Mouse (Mus musculus) embryonic facial prominence, embryonic 13.5 days (tissue): ENCODE results near the gene Stk38. TPM values are rescaled to one million over a fixed set of nuclear protein-coding genes. Genes with fewer than 3 reads are reported as not detected.
"Not testable (repeated sequence)": the region's sequence is repeated elsewhere in the genome, so short reads cannot be mapped to it uniquely, and the experiment has no call there.

Source experiments
- ATAC-seq: fragments of 200-750 bp; cut with Nextera tagmentation; 2 replicates; pipeline ENCODE4 v1.8.0; 2017; ENCODE audit warnings: low read depth; ENCODE audit not compliant: insufficient number of reproducible peaks, insufficient read depth, low FRiP score, low TSS enrichment
- H3K27ac ChIP-seq: fragments of 300-500 bp; sonication (generic); 2 replicates; pipeline ENCODE4 v1.5.1; 2015; ENCODE audit warnings: moderate library complexity, mild to moderate bottlenecking, inconsistent platforms
- H3K27me3 ChIP-seq: fragments of 300-500 bp; sonication (generic); 2 replicates; pipeline ENCODE4 v1.6.1; 2015; ENCODE audit warnings: mild to moderate bottlenecking, inconsistent platforms
- H3K36me3 ChIP-seq: fragments of 300-500 bp; sonication (generic); 2 replicates; pipeline ENCODE4 v1.6.1; 2015; ENCODE audit warnings: mild to moderate bottlenecking, inconsistent platforms
- H3K4me1 ChIP-seq: fragments of 300-500 bp; sonication (generic); 2 replicates; pipeline ENCODE4 v1.6.1; 2015; ENCODE audit warnings: inconsistent platforms
- H3K4me2 ChIP-seq: fragments of 300-500 bp; sonication (generic); 2 replicates; pipeline ENCODE4 v1.6.1; 2015; ENCODE audit warnings: moderate library complexity, mild to moderate bottlenecking, inconsistent platforms
- H3K4me3 ChIP-seq: fragments of 300-500 bp; sonication (generic); 2 replicates; pipeline ENCODE4 v1.5.1; 2015; ENCODE audit warnings: mild to moderate bottlenecking, inconsistent platforms
- H3K9ac ChIP-seq: fragments of 300-500 bp; sonication (generic); 2 replicates; pipeline ENCODE4 v1.6.1; 2015; ENCODE audit warnings: mild to moderate bottlenecking, inconsistent platforms
- H3K9me3 ChIP-seq: fragments of 300-500 bp; sonication (generic); 2 replicates; pipeline ENCODE4 v1.6.1; 2016; ENCODE audit warnings: inconsistent platforms
- WGBS: fragments of 180-500 bp; shearing (Covaris S2); methylation state at CpG from one replicate; pipeline ENCODE4 v1.1.7; 2015; ENCODE audit warnings: mixed read lengths; 5-methylcytosine and 5-hydroxymethylcytosine counted together
- polyA plus RNA-seq: library from polyadenylated mRNA; unstranded; fragments of >200 nt; fragmentation: Nextera tagmentation; extraction: Ambion mirVana; gene quantifications from 2 replicates; pipeline ENCODE4 v1.2.1, GENCODE M21; 2015

Stk38 gene
- polyA plus RNA-seq, 1 experiment from 2014 or later: 114 TPM

DNA sequence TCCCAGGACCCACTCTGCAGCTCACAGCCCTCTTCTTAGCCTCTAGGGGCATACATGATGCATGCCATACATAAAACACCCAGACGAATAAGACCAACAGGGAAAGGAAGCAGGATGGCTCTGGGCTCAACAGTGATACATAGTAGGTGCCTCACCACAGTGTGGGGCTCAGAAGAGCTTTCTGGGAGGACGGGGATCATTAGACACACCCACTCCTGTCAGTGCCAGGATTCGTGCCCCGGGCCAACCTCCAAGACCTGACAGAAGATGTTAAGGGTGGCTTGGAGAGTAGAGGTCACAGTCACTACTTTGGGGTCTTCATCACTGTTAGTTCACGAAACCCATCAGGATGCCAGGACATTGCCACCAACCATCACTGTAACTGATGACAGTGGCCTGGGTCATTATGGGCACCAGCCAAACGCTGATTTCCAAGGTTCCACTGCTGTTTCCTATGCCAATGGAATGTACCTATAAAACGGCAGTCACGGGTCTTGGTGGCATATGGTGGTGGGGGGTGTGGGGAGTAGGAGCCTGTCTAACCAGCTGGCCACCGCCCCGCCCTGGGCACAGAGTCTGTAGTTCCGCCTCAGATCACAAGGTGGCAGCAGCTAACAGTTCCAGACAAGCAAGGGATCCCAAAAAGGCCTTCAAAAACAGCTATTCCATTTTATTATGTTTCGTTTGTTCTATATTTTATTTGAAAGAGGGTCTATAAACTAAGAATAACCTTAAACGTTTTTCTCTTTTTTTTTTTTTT is 41.1 kb upstream of the Stk38 start:
- Histone ChIP-seq H3K9me3 (no peaks in the 10 kb centered on the region), H3K9ac (no peak overlapping the region), H3K27me3 (no peaks in the 10 kb centered on the region), H3K4me2 (no peak overlapping the region), H3K4me1 (peaks cover 8% of the 10 kb centered on the region), H3K36me3 (peaks cover 35% of the 10 kb centered on the region), H3K4me3 (no peak overlapping the region), H3K27ac (0 out of 2 replicates have a peak overlapping the region, but pooled peaks have one; percentile 16)
- ATAC-seq: peak; percentile 53; the same call in 1 of the 2 replicates
- WGBS: 16% methylated on average over 13 of the region's 13 CpGs

- Histone ChIP-seq H3K4me1 (peaks cover 4% of the 10 kb centered on the region), H3K27me3 (no peaks in the 10 kb centered on the region), H3K36me3 (peaks cover 46% of the 10 kb centered on the region), H3K27ac (no peak overlapping the region), H3K9me3 (no peaks in the 10 kb centered on the region), H3K4me2 (no peak overlapping the region), H3K4me3 (no peak overlapping the region), H3K9ac (no peak overlapping the region)
- ATAC-seq: no peak
- 58% methylated on average over 3 of the region's 3 CpGs for WGBS
Observed at GRCm38 (mm10) chr17:29047697-29048514, 40.1 kb upstream of the Stk38 start.

- no peaks in the 10 kb centered on the region for H3K27me3 ChIP-seq
- H3K4me3 ChIP-seq: no peak overlapping the region
- no peaks in the 10 kb centered on the region for H3K9me3 ChIP-seq
- H3K4me2 ChIP-seq: no peak overlapping the region
- H3K4me1 ChIP-seq: peaks cover 4% of the 10 kb centered on the region
- no peak overlapping the region for H3K9ac ChIP-seq
- no peak overlapping the region for H3K27ac ChIP-seq
- peaks cover 55% of the 10 kb centered on the region for H3K36me3 ChIP-seq
- ATAC-seq: no peak
- WGBS: 88% methylated on average over 3 of the region's 3 CpGs
Observed at GRCm38 (mm10) chr17:29046863-29047262, 39.1 kb upstream of the Stk38 start.

DNA sequence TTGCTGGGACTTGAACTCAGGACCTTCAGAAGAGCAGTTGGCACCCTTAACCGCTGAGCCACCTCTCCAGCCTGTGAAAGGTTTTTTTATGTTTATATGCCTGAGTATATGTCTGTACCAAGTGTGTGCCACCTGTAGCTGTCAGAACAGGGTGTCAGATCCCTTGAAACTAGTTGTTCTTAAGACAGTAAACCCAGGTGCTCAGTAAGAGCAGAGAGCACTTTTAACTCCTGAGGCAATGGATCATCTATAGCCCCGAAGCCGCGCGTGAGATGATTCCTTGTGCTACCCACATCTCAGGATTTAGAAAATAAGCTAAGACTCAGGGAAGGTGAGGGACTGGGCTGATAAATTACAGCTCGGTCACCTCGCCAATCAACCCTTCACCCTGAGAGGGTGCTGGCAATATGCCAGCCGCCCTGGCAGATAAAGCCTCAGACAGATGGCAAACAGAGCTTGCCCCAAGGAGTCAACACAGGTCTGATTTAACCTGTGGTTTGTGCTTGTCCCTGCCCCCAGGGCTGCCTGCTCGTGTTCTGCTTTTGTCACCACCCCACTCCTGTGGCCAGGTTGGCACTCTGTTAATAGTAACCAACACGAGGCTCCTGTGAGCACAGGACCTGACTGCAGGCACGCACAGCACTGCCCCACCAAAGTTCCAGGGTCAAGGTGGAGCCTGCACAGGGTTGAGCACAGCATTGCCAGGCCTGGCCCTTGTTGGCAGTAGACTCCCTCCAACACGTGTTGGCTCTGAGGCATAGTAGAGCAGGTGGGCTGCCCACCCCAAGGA is 38.1 kb upstream of the Stk38 start:
- no peaks in the 10 kb centered on the region for H3K27me3 ChIP-seq
- ATAC-seq: no peak
- H3K4me1 ChIP-seq: peaks cover 4% of the 10 kb centered on the region
- H3K4me2 ChIP-seq: no peak overlapping the region
- H3K9ac ChIP-seq: no peak overlapping the region
- no peak overlapping the region for H3K4me3 ChIP-seq
- peak overlapping the region; percentile 75 for H3K27ac ChIP-seq
- WGBS: 59% methylated on average over 12 of the region's 12 CpGs
- H3K9me3 ChIP-seq: no peaks in the 10 kb centered on the region
- H3K36me3 ChIP-seq: peaks cover 60% of the 10 kb centered on the region

DNA sequence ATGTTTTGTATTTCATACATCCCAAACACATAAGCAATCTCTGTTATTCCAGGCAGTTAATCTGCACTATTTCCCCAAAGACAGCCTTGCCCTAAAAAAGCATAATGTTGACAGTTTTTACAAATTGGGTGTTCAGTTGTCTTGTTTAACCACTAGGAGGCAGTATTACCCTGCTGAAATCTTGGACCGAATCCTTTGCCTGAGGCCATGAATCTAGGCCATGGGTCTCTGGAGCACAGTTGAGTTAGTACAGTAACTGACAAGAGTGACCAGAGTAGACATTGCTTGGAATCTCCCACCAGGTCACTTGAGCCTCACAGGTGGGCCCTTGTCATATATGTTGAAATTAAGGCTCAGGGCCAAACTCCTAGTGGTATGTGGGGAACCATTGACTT is 37.1 kb upstream of the Stk38 start:
- no peak for ATAC-seq
- H3K4me2 ChIP-seq: no peak overlapping the region
- no peaks in the 10 kb centered on the region for H3K27me3 ChIP-seq
- peaks cover 70% of the 10 kb centered on the region for H3K36me3 ChIP-seq
- H3K4me3 ChIP-seq: no peak overlapping the region
- H3K9ac ChIP-seq: no peak overlapping the region
- H3K4me1 ChIP-seq: no peaks in the 10 kb centered on the region
- H3K9me3 ChIP-seq: no peaks in the 10 kb centered on the region
- no peak overlapping the region for H3K27ac ChIP-seq
- 56% methylated on average over 1 of the region's 1 CpGs for WGBS

- WGBS: 83% methylated on average over 6 of the region's 6 CpGs
Observed at GRCm38 (mm10) chr17:29044146-29044924, 36.5 kb upstream of the Stk38 start.

DNA sequence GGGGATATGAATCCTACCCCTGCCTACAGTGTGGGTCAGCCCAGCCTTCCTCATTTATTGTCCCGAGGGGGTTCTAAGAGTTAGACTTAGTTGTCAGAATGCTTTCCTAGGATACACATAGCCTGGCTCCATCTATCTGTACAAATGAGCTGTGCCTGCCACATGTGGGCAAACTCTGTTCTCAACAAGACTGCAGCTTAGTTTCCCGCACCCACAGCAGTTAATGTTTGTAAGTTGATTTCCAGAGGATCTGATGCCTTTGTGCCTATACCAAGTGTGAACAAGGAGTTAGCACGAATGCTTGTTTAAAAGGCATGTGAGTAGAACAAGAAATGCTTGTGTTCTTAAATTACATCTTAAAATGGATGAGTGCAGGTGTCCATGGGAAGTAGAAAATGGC is 35.8 kb upstream of the Stk38 start:
- Histone ChIP-seq H3K4me1 (0 out of 2 replicates have a peak, but pooled peaks cover 3% of the 10 kb centered on the region), H3K36me3 (peaks cover 84% of the 10 kb centered on the region)

More at GRCm38 (mm10) chr17:29044146-29044924, 36.5 kb upstream of the Stk38 start:
- H3K27me3 ChIP-seq: no peaks in the 10 kb centered on the region
- no peak overlapping the region for H3K4me3 ChIP-seq
- ATAC-seq: no peak
- no peak overlapping the region for H3K4me2 ChIP-seq
- no peaks in the 10 kb centered on the region for H3K9me3 ChIP-seq
- H3K4me1 ChIP-seq: 0 out of 2 replicates have a peak, but pooled peaks cover 2% of the 10 kb centered on the region
- no peak overlapping the region for H3K9ac ChIP-seq
- H3K27ac ChIP-seq: no peak overlapping the region
- H3K36me3 ChIP-seq: peaks cover 76% of the 10 kb centered on the region

DNA sequence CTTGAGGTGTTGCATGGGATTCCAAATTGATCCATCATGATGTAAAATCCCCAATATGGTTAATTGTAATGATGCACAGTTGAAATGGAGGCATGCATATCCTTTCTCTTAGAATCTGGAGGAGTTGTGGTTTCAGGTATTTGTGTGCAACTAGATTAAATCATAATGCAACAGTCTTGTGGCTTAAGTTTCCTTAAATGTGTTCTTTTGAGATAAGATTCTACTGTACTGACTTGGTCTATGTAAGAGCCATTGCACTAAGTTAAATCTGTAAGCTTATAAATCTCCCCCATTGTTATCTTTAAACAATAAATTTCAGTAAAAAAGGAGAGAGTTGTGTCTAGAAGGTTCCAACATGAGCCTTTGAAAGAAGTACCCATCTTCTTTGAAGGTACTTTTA is 34.8 kb upstream of the Stk38 start:
- H3K27ac ChIP-seq: no peak overlapping the region
- H3K27me3 ChIP-seq: no peaks in the 10 kb centered on the region
- no peak overlapping the region for H3K9ac ChIP-seq
- no peak overlapping the region for H3K4me3 ChIP-seq
- peaks cover 92% of the 10 kb centered on the region for H3K36me3 ChIP-seq
- no peaks in the 10 kb centered on the region for H3K9me3 ChIP-seq
- no peak for ATAC-seq
- no peak overlapping the region for H3K4me2 ChIP-seq
- peaks cover 5% of the 10 kb centered on the region for H3K4me1 ChIP-seq

More for the DNA sequence above, 35.8 kb upstream of the Stk38 start:
- Histone ChIP-seq H3K27me3 (no peaks in the 10 kb centered on the region), H3K4me3 (no peak overlapping the region), H3K9me3 (no peaks in the 10 kb centered on the region), H3K9ac (no peak overlapping the region), H3K4me2 (no peak overlapping the region), H3K27ac (no peak overlapping the region)
- 85% methylated on average over 3 of the region's 3 CpGs for WGBS
- ATAC-seq: no peak

DNA sequence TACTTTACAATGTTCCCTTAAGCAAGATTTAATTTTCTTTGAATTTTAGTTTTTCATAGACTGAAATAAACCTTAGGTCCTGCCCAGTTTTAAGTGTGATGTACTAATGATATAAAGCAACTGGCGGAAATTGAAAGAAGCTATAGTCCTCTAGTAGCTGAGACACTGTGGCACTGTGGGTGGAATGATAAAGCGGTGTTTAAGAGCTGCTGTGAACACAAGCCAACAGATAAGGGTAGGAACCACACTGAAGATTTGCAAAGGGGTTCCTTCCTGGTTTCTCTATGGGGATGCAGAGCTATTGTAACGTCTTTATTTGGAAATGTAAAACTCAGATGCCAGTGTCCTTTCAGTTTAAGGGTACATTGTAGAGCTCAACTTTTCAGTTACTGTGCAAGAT is 33.8 kb upstream of the Stk38 start:
- 88% methylated on average over 3 of the region's 3 CpGs for WGBS
- ATAC-seq: not testable (repeated sequence)

DNA sequence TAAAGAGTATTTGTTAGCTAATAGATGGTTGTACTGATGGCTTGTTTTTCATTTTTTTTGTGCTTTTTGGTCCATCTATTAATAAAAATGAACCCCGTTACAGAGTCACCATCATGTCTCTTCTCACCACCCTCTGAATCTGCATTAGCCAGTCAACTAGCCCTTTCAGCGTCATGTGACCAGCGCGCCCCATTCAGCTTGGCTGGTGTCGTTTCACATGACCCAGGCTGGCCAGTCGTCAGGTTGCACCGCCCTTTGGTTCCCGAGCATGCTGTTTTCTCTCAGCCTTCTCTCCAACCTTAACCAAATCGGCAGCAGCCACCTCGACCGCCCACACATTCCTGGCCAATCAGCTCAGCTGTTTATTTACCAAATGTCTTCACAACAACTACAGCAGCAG is 31.6 kb upstream of the Stk38 start:
- WGBS: 69% methylated on average over 11 of the region's 11 CpGs

More for the DNA sequence above, 33.8 kb upstream of the Stk38 start:
- H3K27me3 ChIP-seq, H3K4me2 ChIP-seq, H3K9ac ChIP-seq, H3K4me3 ChIP-seq, H3K9me3 ChIP-seq, H3K27ac ChIP-seq: not testable (repeated sequence)
- H3K36me3 ChIP-seq: peaks cover 93% of the 10 kb centered on the region
- peaks cover 14% of the 10 kb centered on the region for H3K4me1 ChIP-seq

DNA sequence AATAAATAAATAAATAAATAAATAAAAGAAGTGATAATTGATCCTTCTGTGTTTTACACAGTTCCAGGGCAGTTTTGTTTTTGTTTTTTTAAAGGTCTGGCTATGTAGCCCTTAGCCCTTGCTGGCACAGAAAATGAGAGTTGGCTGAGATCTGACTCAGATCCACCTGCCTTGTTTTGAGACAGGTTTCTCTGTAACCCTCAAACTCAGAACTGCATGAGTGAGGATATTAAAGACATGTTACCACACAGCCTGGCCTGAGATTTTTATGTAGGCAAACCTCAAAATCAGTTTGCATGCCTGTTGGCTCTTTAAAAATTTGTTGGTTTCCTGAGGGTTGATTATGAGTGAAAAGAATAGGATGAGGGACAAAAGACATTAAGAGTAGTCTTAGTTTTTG is 27.7 kb upstream of the Stk38 start:
- ATAC-seq: no peak
- 0 out of 2 replicates have a peak overlapping the region, but pooled peaks have one; percentile 44 for H3K9ac ChIP-seq

More for the DNA sequence above, 31.6 kb upstream of the Stk38 start:
- Histone ChIP-seq H3K27ac (no peak overlapping the region), H3K9ac (no peak overlapping the region), H3K4me2 (no peak overlapping the region), H3K4me3 (no peak overlapping the region), H3K36me3 (peaks cover 77% of the 10 kb centered on the region), H3K27me3 (no peaks in the 10 kb centered on the region), H3K9me3 (no peaks in the 10 kb centered on the region), H3K4me1 (peaks cover 27% of the 10 kb centered on the region)
- no peak for ATAC-seq

More for the DNA sequence above, 27.7 kb upstream of the Stk38 start:
- Histone ChIP-seq H3K9me3 (no peaks in the 10 kb centered on the region), H3K4me3 (peak overlapping the region; percentile 82), H3K27me3 (no peaks in the 10 kb centered on the region), H3K36me3 (peaks cover 44% of the 10 kb centered on the region), H3K27ac (no peak overlapping the region), H3K4me2 (peak overlapping the region; percentile 95), H3K4me1 (peaks cover 34% of the 10 kb centered on the region)
